Mouse (Mus musculus) kidney, embryonic 15.5 days (tissue): ENCODE measurements around the gene Mvk. TPM values are rescaled to one million over a fixed set of nuclear protein-coding genes. Genes with fewer than 3 reads are reported as not detected.
A peak's percentile ranks its signal among the peaks of the same experiment; 100 is the strongest.

Experiments
- ATAC-seq: fragments of 200-750 bp; cut with Nextera tagmentation; replicated peaks from 2 replicates; pipeline ENCODE4 v1.8.0; 2017; ENCODE audit warnings: moderate TSS enrichment; ENCODE audit not compliant: low FRiP score
- H3K27ac ChIP-seq: fragments of 300-500 bp; sonication (generic); 2 replicates; pipeline ENCODE4 v1.5.1; 2015; ENCODE audit warnings: mild to moderate bottlenecking, inconsistent platforms
- H3K27me3 ChIP-seq: fragments of 300-500 bp; sonication (generic); 2 replicates; pipeline ENCODE4 v1.6.1; 2015; ENCODE audit warnings: inconsistent platforms
- H3K36me3 ChIP-seq: fragments of 300-500 bp; sonication (generic); 2 replicates; pipeline ENCODE4 v1.6.1; 2015; ENCODE audit warnings: inconsistent platforms
- H3K4me1 ChIP-seq: fragments of 300-500 bp; sonication (generic); 2 replicates; pipeline ENCODE4 v1.6.1; 2015; ENCODE audit warnings: inconsistent platforms
- H3K4me2 ChIP-seq: fragments of 300-500 bp; sonication (generic); 2 replicates; pipeline ENCODE4 v1.6.1; 2015; ENCODE audit warnings: moderate library complexity, mild to moderate bottlenecking, inconsistent platforms
- H3K4me3 ChIP-seq: fragments of 300-500 bp; sonication (generic); replicated peaks from 2 replicates; pipeline ENCODE4 v1.5.1; 2015; ENCODE audit warnings: mild to moderate bottlenecking, inconsistent platforms
- H3K9ac ChIP-seq: fragments of 300-500 bp; sonication (generic); 2 replicates; pipeline ENCODE4 v1.6.1; 2015; ENCODE audit warnings: mild to moderate bottlenecking, inconsistent platforms
- H3K9me3 ChIP-seq: fragments of 300-500 bp; sonication (generic); replicated peaks from 2 replicates; pipeline ENCODE4 v1.6.1; 2016; ENCODE audit warnings: inconsistent platforms
- WGBS: fragments of 180-500 bp; shearing (Covaris S2); methylation state at CpG from one replicate; pipeline ENCODE4 v1.1.7; 2015; ENCODE audit warnings: mixed read lengths; 5-methylcytosine and 5-hydroxymethylcytosine counted together
- polyA plus RNA-seq: library from polyadenylated mRNA; unstranded; fragments of >200 nt; fragmentation: Nextera tagmentation; extraction: Ambion mirVana; gene quantifications from 2 replicates; pipeline ENCODE4 v1.2.1, GENCODE M21; 2015

The Mvk gene
- polyA plus RNA-seq, 1 experiment from 2014 or later = 42.8 TPM

DNA sequence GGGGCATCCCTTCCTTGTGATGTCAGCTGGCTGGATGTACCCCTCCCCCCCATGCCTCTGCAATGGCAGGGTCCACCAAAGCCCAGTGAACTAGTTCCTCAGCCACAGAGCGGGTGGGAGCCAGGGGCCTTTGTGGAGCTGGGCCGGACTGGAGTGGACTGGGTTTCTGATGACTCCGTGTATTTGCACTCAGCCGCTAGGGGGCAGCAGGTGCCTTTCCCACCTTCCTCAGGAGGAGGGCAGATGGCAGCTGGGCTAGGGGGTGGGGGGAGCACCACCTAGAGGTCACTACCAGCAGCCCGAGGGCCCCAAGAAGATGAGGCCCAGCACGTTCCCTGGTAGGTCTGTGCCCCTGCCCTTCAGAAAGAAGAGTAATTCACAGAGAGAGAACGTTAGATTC, 17.2 kb downstream of the Mvk start:
- WGBS = 6% methylated on average over 7 of the region's 7 CpGs
- ATAC-seq = peak; percentile 26
- H3K36me3 ChIP-seq = no peaks in the 10 kb centered on the region
- peak overlapping the region; percentile 73 for H3K27ac ChIP-seq
- peaks cover 51% of the 10 kb centered on the region for H3K4me1 ChIP-seq
- no peak overlapping the region for H3K4me2 ChIP-seq
- no peaks in the 10 kb centered on the region for H3K9me3 ChIP-seq
- no peaks in the 10 kb centered on the region for H3K27me3 ChIP-seq
- H3K4me3 ChIP-seq = no peak overlapping the region
- H3K9ac ChIP-seq = no peak overlapping the region

DNA sequence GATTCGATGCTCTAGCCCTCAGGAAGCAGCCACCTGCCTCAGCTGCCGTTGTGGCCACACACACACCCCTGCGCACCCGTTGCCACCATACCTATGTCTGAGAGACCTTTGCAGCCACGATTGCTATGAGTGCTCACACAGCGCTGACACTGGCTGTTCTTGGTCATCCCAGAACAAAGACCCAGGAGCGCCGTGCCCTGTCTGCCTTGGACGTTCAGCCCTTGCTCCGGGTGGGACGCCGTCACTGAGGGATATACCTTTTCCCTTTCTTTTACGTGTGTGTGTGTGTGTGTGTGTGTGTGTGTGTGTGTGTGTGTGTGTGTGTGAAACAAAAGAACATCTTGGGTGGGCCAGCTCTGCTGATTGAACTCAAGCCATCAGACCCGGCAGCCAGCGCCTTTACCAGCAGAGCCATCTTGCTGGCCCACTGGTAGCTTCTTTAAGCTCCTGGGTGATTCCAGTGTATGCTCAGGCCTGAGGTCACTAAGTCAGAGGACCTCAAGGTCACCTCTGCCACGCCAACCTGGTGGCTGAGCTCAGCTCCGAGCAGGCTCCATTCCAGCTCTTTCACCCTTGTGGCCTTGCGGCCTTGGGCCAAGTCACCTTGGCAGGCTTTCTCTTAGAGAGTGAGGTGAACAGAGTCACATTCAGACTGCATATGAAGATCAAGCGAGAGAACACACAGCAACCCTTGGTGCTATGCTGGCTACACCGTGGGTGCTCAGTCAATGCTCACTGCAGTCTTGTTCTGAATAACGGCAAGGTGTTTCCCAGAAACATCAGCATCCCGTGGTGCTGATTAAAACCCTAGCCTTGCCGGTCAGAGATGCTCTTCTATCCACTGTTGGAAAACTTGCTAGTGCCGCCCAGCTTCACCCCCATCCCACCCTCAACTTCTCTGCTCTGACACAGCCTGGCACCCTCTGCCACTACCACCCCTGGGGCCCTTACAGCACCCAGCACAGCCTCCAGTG, 18.3 kb downstream of the Mvk start:
- Histone ChIP-seq H3K4me3 (no peak overlapping the region), H3K4me2 (no peak overlapping the region), H3K36me3 (no peaks in the 10 kb centered on the region), H3K27me3 (no peaks in the 10 kb centered on the region), H3K4me1 (peaks cover 54% of the 10 kb centered on the region), H3K9ac (no peak overlapping the region), H3K27ac (no peak overlapping the region), H3K9me3 (no peaks in the 10 kb centered on the region)
- ATAC-seq = no peak
- WGBS = 86% methylated on average over 24 of the region's 24 CpGs

DNA sequence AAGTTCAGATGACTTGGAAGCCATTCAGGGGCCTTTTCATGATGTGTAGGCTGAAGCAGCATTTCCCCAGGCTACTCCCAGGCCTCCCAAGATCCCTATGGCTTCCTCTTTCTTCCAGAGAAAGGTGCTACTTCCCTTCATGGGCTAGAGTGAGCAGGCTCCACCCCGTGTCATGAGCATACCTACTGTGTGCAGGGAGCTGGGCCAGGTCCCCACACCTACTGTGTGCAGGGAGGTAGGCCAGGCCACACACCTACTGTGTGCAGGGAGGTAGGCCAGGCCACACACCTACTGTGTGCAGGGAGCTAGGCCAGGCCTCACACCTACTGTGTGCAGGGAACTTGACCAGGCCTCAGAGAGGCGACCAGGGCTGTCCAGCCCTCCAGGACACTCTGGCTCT, 20.5 kb downstream of the Mvk start:
- Histone ChIP-seq H3K9me3 (no peaks in the 10 kb centered on the region), H3K27ac (no peak overlapping the region), H3K27me3 (no peaks in the 10 kb centered on the region), H3K36me3 (no peaks in the 10 kb centered on the region), H3K4me1 (peaks cover 62% of the 10 kb centered on the region), H3K4me3 (no peak overlapping the region), H3K9ac (no peak overlapping the region), H3K4me2 (no peak overlapping the region)
- WGBS = 72% methylated on average over 2 of the region's 2 CpGs
- ATAC-seq = no peak

DNA sequence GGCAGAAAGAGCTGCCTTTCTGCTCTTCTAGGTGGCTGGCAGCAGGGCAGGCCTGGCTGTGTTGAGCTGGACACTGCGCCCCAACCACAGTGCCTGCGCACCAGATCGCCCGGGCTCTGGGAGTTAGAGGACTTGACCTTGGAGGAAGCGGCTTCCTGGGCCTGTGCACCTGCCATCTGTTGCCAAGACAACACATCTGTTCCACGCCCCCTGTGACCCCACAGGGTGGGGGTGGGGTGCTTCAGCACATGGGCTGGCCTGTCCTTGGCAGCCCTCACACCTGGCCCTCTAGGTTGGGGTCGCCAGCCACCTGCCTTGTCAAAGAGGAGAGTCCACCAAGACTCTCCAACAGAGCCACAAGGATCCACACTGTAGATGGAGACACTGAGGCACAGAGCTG, 21.6 kb downstream of the Mvk start:
- no peaks in the 10 kb centered on the region for H3K36me3 ChIP-seq
- no peaks in the 10 kb centered on the region for H3K9me3 ChIP-seq
- no peaks in the 10 kb centered on the region for H3K27me3 ChIP-seq
- peaks cover 53% of the 10 kb centered on the region for H3K4me1 ChIP-seq
- no peak for ATAC-seq
- no peak overlapping the region for H3K27ac ChIP-seq
- no peak overlapping the region for H3K9ac ChIP-seq
- WGBS = 65% methylated on average over 7 of the region's 7 CpGs
- H3K4me2 ChIP-seq = no peak overlapping the region
- H3K4me3 ChIP-seq = no peak overlapping the region

DNA sequence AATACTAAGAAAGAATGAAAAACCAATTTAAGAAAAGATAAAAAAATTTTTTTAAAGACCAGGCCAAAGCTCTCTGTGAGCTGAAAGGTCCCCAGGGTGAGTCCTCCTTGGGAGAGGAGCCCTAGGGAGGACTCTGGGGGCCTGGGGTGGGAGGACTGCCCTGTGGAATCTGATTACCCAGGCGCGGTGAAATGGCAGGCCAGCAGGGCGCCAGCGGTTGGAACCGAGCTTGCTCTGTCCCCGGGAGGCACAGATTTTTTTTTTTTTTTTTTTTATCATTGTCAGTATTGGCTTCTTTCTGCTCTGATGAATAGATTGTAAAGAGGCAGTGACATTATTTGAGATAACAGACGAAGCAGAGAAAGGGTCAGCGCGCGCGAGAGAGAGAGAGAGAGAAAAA, 22.9 kb downstream of the Mvk start:
- Histone ChIP-seq H3K9ac (0 out of 2 replicates have a peak overlapping the region, but pooled peaks have one; percentile 30), H3K27me3 (no peaks in the 10 kb centered on the region), H3K36me3 (no peaks in the 10 kb centered on the region), H3K4me2 (peak overlapping the region; percentile 62), H3K27ac (peak overlapping the region; percentile 87), H3K9me3 (no peaks in the 10 kb centered on the region), H3K4me1 (peaks cover 42% of the 10 kb centered on the region), H3K4me3 (peak overlapping the region; percentile 35)
- ATAC-seq = 0 out of 2 replicates have a peak, but pooled peaks have one; percentile 59
- WGBS = 2% methylated on average over 11 of the region's 11 CpGs

DNA sequence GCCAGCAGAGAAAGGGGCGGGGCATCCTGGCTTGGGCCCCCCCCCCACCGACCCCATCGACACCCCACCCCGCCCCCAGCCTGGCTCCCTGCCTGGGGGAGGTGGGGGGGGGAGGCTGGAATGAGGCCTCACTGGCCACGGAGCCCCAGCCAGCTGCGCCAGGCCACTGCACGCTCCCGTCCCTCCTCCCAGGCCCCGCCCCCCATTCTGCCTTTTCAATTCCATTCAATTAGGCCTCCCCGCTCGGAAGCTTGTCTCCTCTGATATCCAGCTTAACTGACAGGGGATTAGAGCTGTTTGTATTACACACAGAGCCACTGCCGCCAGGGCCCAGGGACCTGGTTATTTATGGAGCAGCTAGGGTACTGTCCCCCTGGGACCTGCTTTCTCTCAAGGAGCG, 23.4 kb downstream of the Mvk start:
- peak overlapping the region; percentile 30; the same call in 1 of the 2 replicates for H3K9ac ChIP-seq
- peak overlapping the region; percentile 87 for H3K27ac ChIP-seq
- H3K4me3 ChIP-seq = peak overlapping the region; percentile 35
- no peaks in the 10 kb centered on the region for H3K9me3 ChIP-seq
- H3K27me3 ChIP-seq = no peaks in the 10 kb centered on the region
- H3K36me3 ChIP-seq = no peaks in the 10 kb centered on the region
- ATAC-seq = peak; percentile 80
- WGBS = 2% methylated on average over 10 of the region's 13 CpGs
- peak overlapping the region; percentile 62 for H3K4me2 ChIP-seq
- peaks cover 42% of the 10 kb centered on the region for H3K4me1 ChIP-seq

DNA sequence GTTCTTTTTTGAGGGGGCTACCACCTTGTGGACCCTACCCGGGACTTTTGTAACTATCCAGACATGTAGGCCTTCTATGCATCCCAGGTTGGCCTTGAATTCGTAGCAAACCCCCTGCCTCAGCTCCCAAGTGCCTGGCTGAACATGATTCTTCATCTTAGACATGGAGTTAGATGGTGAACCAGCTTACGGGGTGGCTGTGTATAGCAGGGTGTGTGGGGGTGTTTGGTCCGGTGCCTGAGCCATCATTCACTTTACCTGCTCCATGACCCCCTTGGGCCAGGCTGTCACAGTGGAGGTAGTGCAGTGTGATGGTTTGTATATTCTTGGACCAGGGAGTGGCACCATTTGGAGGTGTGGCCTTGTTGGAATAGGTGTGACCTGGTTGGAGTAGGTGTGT, 23.9 kb downstream of the Mvk start:
- ATAC-seq = 0 out of 2 replicates have a peak, but pooled peaks have one; percentile 1
- 65% methylated on average over 4 of the region's 4 CpGs for WGBS
- H3K9ac ChIP-seq = no peak overlapping the region; the same call in 1 of the 2 replicates
- H3K27me3 ChIP-seq = no peaks in the 10 kb centered on the region
- no peaks in the 10 kb centered on the region for H3K9me3 ChIP-seq
- H3K4me2 ChIP-seq = peak overlapping the region; percentile 62
- H3K4me1 ChIP-seq = peaks cover 42% of the 10 kb centered on the region
- H3K4me3 ChIP-seq = no peak overlapping the region
- peak overlapping the region; percentile 87 for H3K27ac ChIP-seq
- H3K36me3 ChIP-seq = no peaks in the 10 kb centered on the region

DNA sequence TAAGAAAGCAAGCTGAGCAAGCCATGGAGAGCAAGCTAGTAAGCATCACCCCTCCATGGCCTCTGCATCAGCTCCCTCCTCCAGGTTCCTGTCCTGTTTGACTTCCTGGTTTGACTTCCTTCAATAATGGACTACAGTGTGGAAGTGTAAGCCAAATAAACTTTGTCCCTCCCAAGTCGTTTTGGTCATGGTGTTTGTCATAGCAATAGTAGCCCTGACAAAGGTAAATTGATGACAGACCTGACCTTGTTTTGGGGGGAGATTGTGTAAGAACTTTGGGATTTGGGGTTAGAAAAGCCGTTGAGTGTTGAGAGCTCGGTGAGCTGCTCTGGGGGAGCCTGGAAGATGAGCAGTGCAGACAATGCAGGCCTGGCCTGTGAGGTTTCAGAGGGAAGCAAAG, 26.3 kb downstream of the Mvk start:
- H3K4me1 ChIP-seq = peaks cover 40% of the 10 kb centered on the region
- H3K27ac ChIP-seq = no peak overlapping the region
- no peak for ATAC-seq
- no peak overlapping the region for H3K4me2 ChIP-seq
- 63% methylated on average over 3 of the region's 3 CpGs for WGBS
- H3K9ac ChIP-seq = no peak overlapping the region
- H3K27me3 ChIP-seq = no peaks in the 10 kb centered on the region
- no peaks in the 10 kb centered on the region for H3K9me3 ChIP-seq
- no peak overlapping the region for H3K4me3 ChIP-seq
- H3K36me3 ChIP-seq = no peaks in the 10 kb centered on the region

DNA sequence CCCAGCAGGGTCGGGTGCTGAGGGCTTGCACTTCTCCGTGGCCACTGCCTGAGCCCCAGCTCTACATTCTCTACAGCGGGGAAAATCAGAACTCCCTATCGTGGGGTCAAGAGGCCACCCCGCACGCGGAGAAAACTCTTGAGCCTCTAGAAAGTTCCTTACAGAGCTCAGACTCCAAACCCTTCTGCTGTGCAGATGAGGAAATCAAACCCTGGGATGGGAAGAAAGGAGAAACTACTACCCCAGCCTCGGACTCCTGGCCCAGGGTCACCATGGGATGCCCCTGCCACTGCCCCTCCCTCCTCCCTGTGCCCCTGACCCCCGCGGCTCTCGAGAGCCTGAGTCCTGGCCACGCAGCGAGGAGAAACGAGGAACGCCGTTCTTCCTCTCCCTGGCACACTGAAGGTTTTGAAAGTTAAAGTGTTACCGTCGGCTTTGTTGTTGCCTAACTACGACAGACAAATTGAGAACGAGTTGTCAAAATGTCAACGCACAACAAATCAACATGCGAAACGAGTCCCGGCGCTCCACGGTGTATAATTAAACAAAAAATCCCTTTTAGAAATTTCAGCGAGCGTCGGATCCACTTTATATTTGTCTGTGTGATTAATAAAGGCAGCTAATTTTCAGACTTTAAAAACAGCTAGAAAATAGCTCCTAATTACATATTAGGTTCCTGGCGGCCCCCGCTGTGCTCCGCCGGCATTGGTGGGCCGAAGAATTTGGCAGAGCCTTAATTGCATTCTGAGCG, 30.8 kb downstream of the Mvk start:
- Histone ChIP-seq H3K36me3 (no peaks in the 10 kb centered on the region), H3K9ac (no peak overlapping the region), H3K4me2 (peak overlapping the region; percentile 26; the same call in 1 of the 2 replicates), H3K27me3 (peaks cover 17% of the 10 kb centered on the region; the same call in 1 of the 2 replicates), H3K27ac (no peak overlapping the region), H3K4me1 (peaks cover 8% of the 10 kb centered on the region), H3K4me3 (no peak overlapping the region), H3K9me3 (no peaks in the 10 kb centered on the region)
- no peak for ATAC-seq
- 38% methylated on average over 35 of the region's 35 CpGs for WGBS

DNA sequence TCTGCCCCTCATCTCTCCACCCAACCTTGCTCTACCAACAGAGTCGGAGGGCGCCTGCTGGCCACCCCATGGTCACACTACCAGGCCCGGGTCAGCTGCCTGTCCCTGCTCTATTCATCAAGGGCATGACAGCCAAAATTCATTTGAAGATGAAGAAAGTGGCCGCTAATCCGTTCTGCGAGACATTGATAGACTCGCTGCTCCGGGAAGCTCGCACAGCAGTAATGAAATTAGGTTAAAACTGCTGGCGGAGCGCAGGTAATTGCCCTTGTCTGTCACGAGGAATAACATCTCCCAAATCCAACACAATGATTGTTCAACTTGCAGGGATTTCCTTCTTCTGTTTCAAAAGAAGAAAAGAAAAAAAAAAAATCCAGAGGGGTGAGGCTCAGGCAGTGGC, 34.2 kb downstream of the Mvk start:
- no peak for ATAC-seq
- Histone ChIP-seq H3K9ac (no peak overlapping the region), H3K27me3 (peaks cover 20% of the 10 kb centered on the region; the same call in 1 of the 2 replicates), H3K9me3 (no peaks in the 10 kb centered on the region), H3K4me2 (no peak overlapping the region), H3K4me3 (no peak overlapping the region), H3K27ac (no peak overlapping the region), H3K4me1 (peaks cover 17% of the 10 kb centered on the region), H3K36me3 (no peaks in the 10 kb centered on the region)
- 84% methylated on average over 12 of the region's 12 CpGs for WGBS

DNA sequence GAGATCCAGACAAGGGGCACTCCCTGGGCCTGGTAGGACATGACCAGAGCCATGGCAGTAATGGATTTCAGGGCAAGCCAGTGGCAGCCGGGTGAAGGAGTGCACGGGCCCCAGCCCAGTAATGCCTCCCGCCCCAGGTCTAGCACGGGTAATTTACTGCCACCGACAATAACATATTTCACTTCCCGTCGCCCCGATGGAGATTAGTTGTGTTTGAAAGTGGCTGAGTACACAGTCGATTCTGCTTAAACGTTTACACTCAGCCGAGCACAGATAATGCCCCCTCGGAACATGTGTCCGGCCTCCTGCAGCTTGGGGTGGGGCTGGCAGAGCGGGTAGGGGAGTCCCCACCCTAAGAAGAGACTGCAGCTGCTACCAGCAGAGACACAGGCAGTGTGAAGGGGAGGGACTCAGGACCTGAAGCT, 38.5 kb downstream of the Mvk start:
- H3K4me2 ChIP-seq = peak overlapping the region; percentile 44
- H3K9ac ChIP-seq = 0 out of 2 replicates have a peak overlapping the region, but pooled peaks have one; percentile 26
- H3K36me3 ChIP-seq = no peaks in the 10 kb centered on the region
- 0 out of 2 replicates have a peak overlapping the region, but pooled peaks have one; percentile 32 for H3K27ac ChIP-seq
- WGBS = 3% methylated on average over 14 of the region's 14 CpGs
- peaks cover 15% of the 10 kb centered on the region; the same call in 1 of the 2 replicates for H3K27me3 ChIP-seq
- ATAC-seq = no peak
- 0 out of 2 replicates have a peak overlapping the region, but pooled peaks have one; percentile 8 for H3K4me3 ChIP-seq
- H3K9me3 ChIP-seq = no peaks in the 10 kb centered on the region
- H3K4me1 ChIP-seq = peaks cover 9% of the 10 kb centered on the region

DNA sequence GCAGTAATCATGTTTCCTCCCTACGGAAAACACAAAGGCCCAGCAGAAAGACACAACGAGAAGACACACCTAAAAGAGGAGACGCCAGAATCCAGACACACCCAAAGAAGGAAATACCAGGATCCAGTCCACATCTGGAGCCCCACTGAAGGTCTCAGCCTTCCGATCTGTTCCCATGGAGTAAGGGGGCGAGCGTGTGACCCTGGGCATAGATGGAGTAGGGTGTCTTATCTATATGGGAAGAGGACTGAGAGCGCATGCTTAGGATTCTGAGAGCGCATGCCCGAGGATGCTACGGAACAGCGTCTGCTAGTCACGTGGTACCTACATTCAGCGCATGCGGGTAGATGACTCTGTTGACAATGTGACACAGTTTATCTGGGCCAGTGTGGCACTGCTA, 41.6 kb downstream of the Mvk start:
- H3K27ac ChIP-seq = no peak overlapping the region
- no peaks in the 10 kb centered on the region for H3K36me3 ChIP-seq
- no peak overlapping the region for H3K4me3 ChIP-seq
- peaks cover 7% of the 10 kb centered on the region; the same call in 1 of the 2 replicates for H3K27me3 ChIP-seq
- H3K9me3 ChIP-seq = no peaks in the 10 kb centered on the region
- ATAC-seq = no peak
- no peak overlapping the region for H3K4me2 ChIP-seq
- H3K4me1 ChIP-seq = peaks cover 12% of the 10 kb centered on the region
- no peak overlapping the region for H3K9ac ChIP-seq
- WGBS = 90% methylated on average over 14 of the region's 14 CpGs
